Mouse (Mus musculus) small intestine, adult 2 months (tissue): ENCODE measurements around the gene Ugt1a7c.

Experiments
- CTCF ChIP-seq: fragments of 200-500 bp; IDR thresholded peaks from 2 replicates; pipeline ENCODE4 v1.5.1; 2012; ENCODE audit warnings: low read depth, mild to moderate bottlenecking, control low read depth, inconsistent platforms, low read length, moderate library complexity, mixed read lengths; ENCODE audit not compliant: insufficient replicate concordance, insufficient read length; ENCODE audit errors: extremely low read depth
- POLR2A ChIP-seq: fragments of 200-500 bp; IDR thresholded peaks from 2 replicates; pipeline ENCODE4 v1.6.1; 2012; ENCODE audit warnings: low read depth, mild to moderate bottlenecking, control low read depth, inconsistent platforms, low read length, moderate library complexity

DNA sequence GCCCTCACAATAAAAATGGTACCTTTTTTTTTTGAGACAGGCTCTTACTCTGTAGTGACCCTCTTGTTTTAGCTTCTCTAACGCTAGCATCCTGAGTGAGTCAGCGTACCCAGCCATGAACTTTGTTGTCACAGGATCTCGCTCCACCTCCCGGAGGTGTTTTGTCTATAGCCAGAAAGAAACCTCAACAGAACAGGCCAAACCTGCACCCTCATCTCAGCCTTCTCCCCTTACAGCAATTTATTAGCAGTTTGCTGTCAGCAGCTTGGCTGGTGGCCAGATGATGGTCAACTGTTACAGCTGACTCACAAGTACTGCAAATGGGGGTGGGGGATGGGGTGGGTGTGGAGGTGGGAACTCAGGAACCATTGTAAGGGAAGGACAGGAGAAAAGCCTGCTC is 167.4 kb downstream of the Ugt1a7c start:
- no peak for TF ChIP-seq POLR2A
- no peak for TF ChIP-seq CTCF
